Mouse (Mus musculus) T-cell, adult 2 months (primary cell): ENCODE measurements around the gene Dnah3.

Source experiments
- DNase-seq: peaks from one replicate; pipeline ENCODE4 v3.0.0; 2022; ENCODE audit warnings: low spot score

Dnah3 gene

DNA sequence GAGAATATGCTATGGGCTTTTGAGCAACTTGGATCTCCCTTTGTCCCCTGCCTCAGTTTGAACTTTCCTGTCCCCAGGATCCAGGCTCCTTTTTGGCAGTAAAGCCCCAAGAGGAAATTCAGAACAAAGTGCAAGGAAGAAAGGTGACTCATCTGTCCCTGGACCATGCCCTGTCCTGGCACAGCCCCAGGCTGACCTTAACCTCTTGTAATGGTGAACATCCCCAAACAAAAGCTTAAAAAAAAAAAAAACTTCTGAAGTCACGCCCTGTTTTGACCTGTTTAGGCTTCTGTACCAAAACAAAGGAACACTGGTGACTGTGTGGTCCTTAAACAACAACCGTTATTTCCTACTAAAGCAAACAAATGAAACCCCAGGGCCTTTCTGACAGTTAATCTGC is 153.5 kb downstream of the Dnah3 start:
- no peak for DNase-seq

DNA sequence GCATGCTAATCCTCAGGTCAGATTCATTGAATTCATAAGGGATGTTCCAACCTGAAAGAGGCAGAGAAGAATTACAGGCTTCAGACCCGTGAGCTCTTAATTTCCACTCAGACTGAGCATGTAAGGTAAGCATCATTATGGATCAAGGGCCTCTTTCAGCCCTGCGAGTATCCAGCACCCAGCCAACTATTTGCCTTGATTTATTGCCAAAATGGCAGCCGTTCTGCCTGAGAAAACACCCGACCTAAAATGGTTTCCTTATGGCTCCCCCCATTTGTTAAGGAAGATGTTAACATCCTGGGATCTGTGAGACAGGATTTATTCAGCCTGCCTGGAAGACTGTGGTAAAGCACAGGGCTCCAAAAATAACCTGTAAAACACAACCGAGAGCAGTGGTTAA is 158.0 kb downstream of the Dnah3 start:
- no peak for DNase-seq

DNA sequence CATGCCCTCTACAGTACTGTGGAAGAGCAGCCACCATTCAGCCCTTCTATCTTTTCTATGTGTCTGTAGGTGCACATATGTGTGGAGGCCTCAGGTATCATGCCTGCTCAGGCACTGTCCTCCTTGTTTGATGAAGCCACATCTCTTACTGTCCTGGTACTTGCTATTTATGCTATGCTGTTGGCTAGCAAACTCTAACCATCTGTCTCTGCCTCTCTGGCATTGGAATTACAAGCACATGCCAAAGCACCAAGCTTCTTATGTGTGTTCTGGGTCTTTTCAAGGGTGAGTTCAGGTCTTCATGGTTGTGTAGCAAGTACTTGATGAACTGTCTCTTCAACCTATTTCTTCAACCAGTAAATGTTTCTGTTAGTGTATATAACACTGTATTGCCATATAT is 158.8 kb downstream of the Dnah3 start:
- DNase-seq, result no peak

DNA sequence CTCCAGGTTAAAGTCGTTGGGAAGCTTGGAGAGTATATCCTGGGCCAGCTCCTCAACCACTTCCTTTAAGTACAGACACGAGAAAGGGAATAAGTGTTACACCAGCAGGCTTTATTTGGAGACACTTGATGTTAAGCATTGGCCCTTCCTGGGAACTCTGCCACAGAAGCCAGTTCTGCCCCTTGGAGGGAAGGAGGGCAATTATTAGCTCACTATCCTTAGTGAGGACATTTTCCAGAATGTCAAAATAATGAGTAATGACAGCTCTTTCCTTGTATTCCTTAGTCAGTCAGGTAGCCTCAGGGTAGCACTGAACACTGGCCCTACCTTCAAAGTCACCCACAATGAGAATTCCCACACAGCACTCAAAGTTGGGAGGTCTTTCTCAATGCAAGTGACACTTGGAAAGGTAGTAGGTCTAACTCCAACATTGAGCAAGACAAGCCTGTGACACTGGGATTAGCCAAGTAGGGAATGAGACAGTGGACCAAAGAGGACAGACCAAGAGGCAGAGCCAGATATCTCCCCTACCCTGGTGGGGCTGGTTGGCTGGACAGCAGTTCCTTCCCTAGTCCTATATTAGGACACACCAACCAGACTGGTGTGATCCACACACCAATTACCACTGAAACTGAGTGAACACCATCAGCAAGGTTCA is 166.2 kb downstream of the Dnah3 start:
- DNase-seq, result no peak

DNA sequence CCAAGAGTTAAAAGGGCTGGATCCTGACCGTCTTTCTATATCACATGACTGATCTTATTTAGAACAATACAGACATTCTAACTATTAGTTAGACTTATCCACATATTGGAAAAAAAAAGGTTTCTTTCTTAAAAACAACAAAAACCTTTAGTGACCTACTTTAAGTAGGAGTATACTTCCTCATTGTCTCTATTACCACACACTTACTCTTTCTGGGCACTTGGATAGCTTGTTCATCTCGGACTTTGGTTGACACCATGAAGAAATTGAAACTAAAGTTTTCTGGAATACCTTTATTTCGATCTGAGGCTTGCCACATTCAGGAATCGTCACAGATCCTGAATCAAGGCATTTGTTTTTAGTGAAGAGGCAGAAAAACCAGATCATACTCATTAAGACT is 174.0 kb downstream of the Dnah3 start:
- no peak for DNase-seq

DNA sequence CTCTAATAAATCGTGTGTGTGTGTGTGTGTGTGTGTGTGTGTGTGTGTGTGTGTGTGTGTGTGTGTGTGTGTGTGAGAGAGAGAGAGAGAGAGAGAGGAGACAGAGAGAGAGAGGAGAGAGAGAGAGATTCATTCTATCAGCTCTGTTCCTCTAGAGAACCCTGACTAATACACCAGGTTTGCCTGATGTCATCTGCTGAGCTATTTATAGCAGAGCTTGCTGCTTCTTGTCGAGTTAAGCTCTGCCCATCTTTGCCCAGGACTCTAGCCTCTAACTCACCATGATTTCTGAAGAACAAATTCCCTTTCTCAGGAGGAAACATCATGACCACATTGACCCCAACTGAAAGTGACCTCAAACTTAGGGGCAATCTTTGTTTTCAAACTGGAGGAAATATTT is 174.6 kb downstream of the Dnah3 start:
- no peak for DNase-seq

DNA sequence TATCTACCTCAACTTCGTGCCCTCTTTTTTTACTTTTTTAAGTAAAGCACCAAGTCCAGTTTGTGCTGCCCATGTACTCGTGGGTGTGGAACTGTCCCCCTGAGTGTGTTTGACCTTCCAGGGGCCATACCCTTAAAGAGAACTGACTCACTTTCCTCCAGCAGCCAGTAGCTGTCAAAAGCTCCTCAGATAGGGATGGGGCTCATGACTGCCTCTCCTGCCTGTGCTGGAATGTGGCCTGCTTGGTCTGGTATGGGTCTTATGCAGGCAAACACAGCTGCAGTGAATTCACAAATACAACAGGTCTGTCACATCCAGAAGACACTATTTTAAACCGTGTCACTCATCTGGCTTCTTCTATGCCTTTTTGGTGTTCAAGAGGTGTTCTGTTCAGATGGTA is 183.4 kb downstream of the Dnah3 start:
- DNase-seq, result no peak

DNA sequence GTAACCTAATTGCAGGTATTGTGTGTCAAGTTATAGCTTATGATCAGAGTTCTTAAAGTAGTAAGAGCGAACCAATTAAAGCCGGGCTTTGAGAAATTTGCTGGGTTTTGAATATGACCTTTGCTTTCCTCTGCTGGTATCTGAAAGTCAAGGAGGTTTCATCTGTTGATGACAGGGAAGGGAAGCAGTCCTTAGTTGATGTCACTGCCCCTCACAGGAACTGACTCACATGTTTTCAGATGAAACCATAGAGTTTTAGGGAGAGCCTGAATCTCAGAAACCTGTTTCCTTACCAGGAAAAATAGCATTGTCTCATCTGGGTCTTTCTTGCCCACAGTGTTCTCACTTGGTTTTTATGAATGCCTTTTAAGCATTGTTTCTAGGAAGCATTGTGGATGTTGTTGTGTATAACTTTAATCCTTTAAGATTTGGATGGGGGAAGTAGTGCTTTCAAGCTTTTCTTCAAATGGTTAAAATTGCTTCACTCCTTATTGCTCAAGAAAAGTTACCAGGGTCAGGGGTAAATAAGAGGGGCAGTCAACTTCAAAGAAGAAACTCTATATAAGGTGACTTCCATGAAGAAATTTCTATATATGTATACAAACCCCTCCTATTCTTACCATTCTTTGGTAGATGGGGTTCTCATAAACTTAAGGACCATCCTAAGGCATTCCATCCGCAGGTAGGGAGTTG is 188.4 kb downstream of the Dnah3 start:
- no peak for DNase-seq

DNA sequence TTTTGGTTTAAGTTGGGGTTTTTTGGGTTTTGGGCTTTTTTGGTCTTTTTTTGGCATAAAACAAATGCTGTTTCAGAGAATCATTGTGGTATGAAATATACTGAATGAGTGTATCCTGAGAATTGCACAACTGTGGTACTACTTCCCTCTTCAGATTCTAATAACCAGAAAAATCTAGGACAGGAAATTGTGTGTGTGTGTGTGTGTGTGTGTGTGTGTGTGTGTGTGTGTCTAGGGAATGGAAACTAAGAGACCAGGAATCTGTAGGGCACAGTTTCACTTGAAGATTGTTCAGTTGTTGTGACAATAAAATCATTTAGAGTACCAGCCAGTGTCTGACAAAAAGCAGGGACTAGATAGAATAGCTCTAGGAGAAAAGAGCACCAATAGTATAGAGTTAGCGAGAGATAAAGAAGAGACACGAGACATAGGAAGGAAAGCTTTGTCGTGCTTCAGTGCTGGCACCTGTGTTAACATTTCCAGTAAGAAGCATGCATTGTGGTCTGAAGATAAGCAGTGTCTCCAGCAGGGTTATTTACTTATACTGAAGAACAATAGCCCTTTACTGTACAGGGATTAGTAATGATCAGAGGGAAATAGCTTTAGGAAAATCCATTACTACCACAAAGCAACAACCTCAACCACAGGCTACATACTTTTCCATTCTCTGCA is 195.6 kb downstream of the Dnah3 start:
- no peak for DNase-seq

DNA sequence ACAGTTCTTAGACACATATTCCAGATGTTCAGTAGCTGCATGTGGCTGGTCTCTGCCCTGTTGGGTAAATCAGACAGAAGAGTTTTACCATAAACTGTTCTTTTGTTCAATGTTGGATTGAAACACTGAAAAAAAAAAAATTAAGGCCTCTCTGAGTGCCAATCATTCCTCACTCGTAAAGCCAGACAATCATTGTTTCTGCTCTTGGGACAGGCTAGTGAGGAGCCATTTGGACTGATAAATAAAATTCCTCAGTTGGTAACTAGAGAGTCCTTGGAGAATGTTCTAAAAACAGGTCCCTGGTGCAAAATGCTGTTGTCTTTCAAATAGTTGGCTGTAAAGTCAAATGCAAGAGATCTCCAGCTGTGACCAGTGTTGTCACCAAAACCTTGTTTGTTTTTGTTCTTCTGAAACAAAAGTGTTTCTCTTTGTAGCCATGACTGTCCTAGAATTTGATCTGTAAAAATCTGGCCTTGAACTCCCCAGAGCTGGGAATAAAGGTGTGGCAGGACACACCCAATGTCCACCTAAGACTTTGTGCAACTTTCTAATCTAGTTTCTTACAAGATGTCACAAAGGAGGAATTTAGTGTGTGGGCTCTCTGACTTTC is 196.7 kb downstream of the Dnah3 start:
- DNase-seq, result no peak

DNA sequence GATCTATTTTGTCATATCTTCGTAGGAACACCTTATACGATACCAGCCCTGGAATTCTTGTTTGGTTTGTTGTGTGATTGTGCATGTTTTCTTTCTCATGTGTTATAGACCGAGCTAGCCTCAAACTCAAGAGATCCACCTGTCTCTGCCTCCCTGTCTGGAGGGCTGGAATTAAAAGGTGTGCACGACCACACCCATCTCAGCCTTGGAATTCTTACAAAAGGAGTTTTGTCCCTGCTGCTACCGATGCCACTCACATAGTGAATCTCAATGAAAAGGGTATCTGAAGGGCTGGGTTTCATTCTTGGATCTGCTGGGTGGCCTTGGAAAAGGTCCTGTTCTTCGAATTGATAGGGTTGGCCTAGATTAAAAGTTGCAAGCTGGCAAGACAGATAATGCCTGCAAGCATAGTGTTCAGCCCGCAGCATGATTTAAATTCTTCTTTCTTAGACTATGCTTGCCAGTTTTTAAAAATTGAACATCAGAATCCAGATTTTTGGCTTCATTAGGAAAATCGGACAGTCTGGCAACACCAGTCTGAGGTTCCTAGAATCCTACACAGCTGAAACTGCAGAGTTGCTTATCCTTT is 197.5 kb downstream of the Dnah3 start:
- DNase-seq, result no peak

DNA sequence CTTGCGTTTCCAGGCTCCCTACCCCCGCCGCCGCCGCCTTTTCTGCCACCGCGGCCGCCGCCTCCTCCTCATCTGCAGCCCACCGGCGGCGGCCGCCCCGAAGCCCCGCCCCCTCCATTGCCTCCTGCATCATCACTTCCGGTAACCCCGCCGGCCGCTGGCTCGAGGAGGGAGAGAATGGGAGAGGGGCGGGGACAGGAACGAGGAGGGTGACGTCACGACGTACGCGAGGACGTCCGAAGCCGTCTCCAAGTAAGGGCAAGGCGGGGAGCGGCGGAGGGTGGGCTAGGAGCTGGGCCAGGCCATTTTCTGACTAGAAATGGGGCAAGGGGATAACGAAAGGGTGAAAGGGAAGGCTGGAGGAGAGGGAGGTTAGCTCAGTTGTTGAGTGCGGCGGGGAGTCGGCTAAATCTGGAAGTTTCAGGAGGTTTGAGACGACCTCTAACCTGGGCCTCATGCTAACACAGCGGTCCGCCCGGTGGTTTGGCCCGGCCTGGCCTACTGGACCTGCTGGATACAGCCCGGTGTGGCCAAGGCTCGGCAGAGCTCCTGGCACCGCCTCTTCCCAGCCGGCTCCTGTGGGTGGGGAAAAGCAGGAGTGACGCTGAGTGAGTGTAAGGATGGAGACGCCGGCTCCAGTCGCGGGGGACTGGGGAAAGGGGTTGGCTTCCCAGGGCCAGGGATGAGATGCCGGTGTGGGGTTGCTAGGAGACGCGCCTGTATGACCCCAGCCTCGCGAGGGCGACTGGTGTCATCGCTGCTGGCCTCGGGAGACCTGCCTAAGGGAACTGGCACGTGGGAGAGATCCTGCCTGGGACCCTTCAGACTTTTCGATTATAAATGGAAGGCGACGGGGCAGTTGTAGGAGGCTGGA is 199.2 kb downstream of the Dnah3 start, which contains the start of the genes Lyrm1 and Dcun1d3:
Gene Lyrm1, plus strand, starts transcription at position 223 of the 874 bp plus-strand sequence.
Gene Dcun1d3, minus strand, starts transcription at position 660 of the 874 bp plus-strand sequence.
- DNase-seq, result peak; percentile 95

DNA sequence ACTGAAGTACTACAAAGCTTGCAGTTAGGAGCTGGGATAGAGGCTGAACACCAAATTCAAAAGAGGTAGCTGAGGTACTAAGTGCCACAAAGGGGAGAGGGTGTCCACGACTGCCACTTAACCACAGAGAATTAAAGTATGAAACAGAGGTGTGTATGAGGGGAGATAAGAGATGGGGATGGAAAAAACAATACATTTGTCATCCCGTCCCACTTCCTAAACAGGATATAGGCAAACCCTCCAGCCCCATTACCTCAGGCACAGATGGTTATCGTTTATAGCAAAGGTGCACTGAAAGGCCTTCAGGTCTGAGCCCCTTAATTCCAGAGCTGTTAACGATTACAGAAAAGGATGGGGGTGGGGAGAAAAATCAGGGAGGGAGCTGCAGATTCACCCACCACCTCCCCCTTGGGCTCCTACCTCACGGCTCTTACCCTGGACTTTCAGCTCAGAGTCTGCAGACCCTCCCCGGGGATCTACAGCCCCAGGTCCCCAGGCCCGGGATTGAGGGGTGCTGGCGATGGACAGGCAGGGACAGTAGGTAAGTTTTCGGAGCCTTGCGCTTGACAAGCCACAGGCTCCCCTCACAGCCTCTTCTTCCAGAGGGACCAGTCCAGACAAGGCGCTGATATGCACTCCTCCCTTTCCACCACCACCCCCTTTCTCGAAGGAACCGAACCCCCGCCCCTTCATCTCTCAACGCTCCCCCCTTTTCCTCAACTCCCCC is 200.1 kb downstream of the Dnah3 start:
- peak; percentile 22 for DNase-seq

DNA sequence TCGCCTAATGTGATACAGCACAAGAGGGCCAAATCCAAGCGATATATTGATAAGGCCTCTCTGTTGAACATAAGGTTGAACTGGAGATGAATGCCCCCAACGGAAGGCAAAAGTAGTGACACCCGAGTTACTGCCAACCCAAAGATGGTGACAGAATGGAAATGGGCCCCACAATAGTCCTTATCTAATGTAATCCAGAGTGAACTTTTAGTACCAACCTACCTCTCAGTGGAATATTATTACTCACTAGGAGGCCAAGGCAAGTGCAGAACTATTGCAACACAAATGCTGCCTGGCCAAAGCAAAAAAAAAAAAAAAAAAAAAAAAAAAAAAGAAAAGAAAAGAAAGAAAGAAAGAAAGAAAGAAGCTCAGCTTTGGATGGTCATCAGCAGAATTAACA is 202.3 kb downstream of the Dnah3 start:
- DNase-seq, result no peak

DNA sequence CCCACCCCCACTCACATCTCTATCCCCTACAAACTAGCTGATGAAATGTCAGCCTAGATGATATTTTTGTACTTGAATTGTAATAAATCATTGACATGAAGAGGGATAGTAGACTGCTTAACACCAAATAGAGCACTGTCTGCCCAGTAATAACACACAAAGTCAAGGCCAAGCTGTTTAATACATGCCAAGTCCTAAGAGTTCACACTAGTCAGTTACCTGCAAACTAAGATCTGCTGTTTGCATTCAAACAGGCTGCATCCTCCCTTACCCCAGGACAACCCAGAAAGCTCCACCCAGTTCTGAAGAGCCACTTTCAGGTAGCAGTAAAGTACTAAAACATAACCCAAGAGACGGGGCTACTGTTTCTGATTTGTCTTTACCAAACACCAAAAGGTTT is 202.9 kb downstream of the Dnah3 start:
- DNase-seq, result no peak

DNA sequence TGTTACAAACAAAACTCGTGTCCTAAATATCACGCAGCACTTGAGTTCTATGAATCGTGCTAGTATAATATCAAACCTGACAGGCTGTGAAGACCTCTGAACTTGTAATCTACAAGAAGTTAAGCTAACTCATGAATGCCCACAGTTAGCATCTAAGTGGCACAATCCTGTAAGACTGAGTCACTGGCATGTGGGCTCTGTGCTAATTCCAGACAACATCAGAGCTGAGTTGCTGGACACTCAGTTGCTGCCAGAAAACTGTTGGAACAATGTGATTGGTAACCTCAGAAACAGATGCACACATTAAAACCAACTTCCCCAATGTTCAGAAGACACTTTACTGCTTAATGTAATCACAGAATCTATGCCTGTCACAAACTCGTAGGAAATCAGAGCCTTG is 207.2 kb downstream of the Dnah3 start:
- DNase-seq, result no peak

DNA sequence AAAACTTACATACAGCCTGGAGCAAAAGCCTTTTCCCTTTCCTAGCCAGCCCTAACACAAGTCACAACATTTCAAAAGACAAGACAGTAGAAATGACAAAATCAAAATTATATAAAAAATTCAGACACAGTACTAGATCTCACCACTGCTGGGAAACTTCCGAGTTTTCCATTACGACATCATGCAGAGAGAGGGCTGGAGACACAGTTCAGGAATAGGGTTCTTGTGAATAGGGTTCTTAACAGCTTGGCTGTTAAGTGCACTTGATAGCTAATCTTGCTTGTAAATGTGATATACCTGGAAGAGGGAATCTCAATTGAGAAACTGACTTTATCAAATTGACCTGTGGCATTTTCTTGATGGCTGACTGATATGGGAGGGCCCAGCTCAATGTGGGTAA is 213.9 kb downstream of the Dnah3 start:
- DNase-seq, result no peak

DNA sequence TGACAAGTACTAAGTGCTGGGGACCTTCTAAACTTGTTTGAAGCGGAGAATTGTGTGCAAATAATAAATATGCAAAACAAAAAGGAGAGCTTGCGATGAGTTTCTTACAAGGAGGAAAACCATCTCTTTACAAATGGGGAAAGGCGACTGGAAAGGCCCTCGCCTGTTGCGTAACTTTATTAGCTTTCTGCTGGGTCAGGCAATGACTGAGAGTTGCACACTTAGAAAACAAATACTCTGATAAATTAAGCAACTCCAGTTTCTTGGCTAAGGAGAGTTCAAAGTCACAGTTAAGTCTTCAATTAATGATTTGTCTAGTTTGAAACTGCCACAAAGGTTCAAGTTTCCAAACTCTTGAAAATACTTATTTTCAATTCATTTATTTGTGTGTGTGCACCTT is 214.7 kb downstream of the Dnah3 start:
- DNase-seq, result no peak

DNA sequence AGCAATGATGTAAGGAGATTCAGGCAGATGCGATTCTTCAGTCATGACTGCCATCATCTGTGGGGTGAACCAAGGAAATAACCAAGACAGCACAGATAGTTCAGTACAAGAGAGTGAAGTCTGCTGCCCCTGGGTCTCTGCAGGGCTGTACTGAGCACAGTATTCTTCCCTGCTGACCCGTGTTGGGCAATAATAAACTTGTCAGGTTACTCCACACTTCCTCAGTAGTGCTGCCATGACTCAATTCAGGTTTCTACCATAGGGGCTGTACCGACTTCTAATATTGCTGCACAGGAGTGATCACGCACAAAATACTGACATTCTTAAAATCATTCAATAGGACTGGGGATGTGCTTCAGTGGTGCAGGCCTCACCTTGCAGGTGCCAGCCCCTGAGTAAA is 215.9 kb downstream of the Dnah3 start:
- DNase-seq, result no peak

DNA sequence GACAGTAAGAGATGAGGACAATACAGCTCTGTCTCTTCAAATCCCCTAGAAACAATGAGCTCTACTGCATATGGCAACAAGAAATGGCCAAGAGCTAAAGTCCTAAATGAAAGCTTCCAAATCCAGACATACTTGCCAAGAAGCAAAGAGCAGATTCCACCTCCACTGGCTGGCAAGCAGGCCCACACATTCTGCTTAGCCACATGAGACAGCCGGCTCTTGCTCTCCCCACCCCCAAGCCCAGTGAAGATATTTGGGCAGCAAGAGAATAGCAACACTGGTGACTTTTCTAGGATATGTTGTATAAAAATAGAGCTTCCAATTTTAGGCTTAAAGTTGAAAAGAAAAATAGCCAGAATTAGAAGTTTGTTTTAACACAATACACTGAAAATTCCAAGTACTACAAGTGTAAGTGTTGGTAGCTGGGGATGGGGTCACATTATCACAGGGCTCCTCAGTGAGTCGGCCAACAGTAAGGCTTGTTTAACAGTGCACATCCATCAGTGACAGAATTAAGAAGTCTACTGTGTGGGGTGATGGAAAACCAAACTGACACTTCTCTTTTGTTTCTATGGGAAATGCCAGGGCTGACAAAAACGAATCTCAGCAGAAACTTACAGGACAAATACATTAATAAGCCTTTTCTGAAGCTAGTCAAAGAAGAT is 219.2 kb downstream of the Dnah3 start:
- DNase-seq, result no peak
